Mouse (Mus musculus) stomach, postnatal 0 days (tissue): ENCODE measurements at regions not wholly inside any gene's neighbourhood (a gene's known extent, or its start where the extent isn't known, plus 50 kb on each side); places are given as distances from the start of the nearest gene placed in this dataset.
A peak's percentile ranks its signal among the peaks of the same experiment; 100 is the strongest.

Experiments used
- ATAC-seq: fragments of 200-750 bp; cut with Nextera tagmentation; 2 replicates; pipeline ENCODE4 v1.8.0; 2017; ENCODE audit not compliant: low FRiP score, low TSS enrichment
- DNase-seq: peaks from one replicate; pipeline ENCODE4 v3.0.0-alpha.2; 2016; ENCODE audit warnings: low spot score
- H3K27ac ChIP-seq: fragments of 300-500 bp; sonication (generic); replicated peaks from 2 replicates; pipeline ENCODE4 v1.5.1; 2014; ENCODE audit warnings: mild to moderate bottlenecking, control low read depth
- H3K27me3 ChIP-seq: fragments of 300-500 bp; sonication (generic); 2 replicates; pipeline ENCODE4 v1.6.1; 2014; ENCODE audit warnings: low read length; ENCODE audit not compliant: control insufficient read depth, insufficient read depth
- H3K36me3 ChIP-seq: fragments of 300-500 bp; sonication (generic); 2 replicates; pipeline ENCODE4 v1.6.1; 2014; ENCODE audit warnings: low read length, mixed read lengths; ENCODE audit not compliant: control insufficient read depth, insufficient read depth
- H3K4me1 ChIP-seq: fragments of 300-500 bp; sonication (generic); replicated peaks from 2 replicates; pipeline ENCODE4 v1.6.1; 2014; ENCODE audit warnings: antibody characterized with exemption; ENCODE audit not compliant: control insufficient read depth, insufficient read depth
- H3K4me2 ChIP-seq: fragments of 300-500 bp; sonication (generic); replicated peaks from 2 replicates; pipeline ENCODE4 v1.6.1; 2014; ENCODE audit warnings: low read depth, mild to moderate bottlenecking, control low read depth, moderate library complexity
- H3K4me3 ChIP-seq: fragments of 300-500 bp; sonication (generic); 2 replicates; pipeline ENCODE4 v1.5.1; 2014; ENCODE audit warnings: low read depth, low read length, control low read depth
- H3K9ac ChIP-seq: fragments of 300-500 bp; sonication (generic); 2 replicates; pipeline ENCODE4 v1.6.1; 2014; ENCODE audit warnings: mild to moderate bottlenecking, low read length, control low read depth, mixed read lengths
- H3K9me3 ChIP-seq: fragments of 300-500 bp; sonication (generic); 2 replicates; pipeline ENCODE4 v1.6.1; 2016; ENCODE audit warnings: low read length; ENCODE audit not compliant: control insufficient read depth
- CTCF ChIP-seq: IDR thresholded peaks from 2 replicates; pipeline ENCODE4 v1.5.1; 2016; ENCODE audit warnings: antibody characterized with exemption, low read depth, mild to moderate bottlenecking, moderate library complexity
- EP300 ChIP-seq: optimal IDR thresholded peaks from 2 replicates; pipeline ENCODE3; 2016; ENCODE audit warnings: antibody characterized with exemption
- WGBS: fragments of 180-500 bp; shearing (Covaris S2); extraction: QIAGEN DNeasy Blood & Tissue Kit; methylation state at CpG from one replicate; pipeline ENCODE4 v1.1.7; 2014; 5-methylcytosine and 5-hydroxymethylcytosine counted together

GRCm38 (mm10) chr3:58227322-58227627 is 187.2 kb upstream of the Tsc22d2 start:
- no peaks in the 10 kb centered on the region for H3K9me3 ChIP-seq
- ATAC-seq = no peak
- no peaks in the 10 kb centered on the region for H3K4me1 ChIP-seq
- H3K27me3 ChIP-seq = no peaks in the 10 kb centered on the region
- H3K27ac ChIP-seq = no peak overlapping the region
- no peak overlapping the region for H3K4me3 ChIP-seq
- H3K4me2 ChIP-seq = no peak overlapping the region
- no peak for TF ChIP-seq CTCF
- no peak for TF ChIP-seq EP300
- no peak overlapping the region for H3K9ac ChIP-seq
- no peaks in the 10 kb centered on the region for H3K36me3 ChIP-seq
- no peak for DNase-seq
- WGBS = 87% methylated on average over 5 of the region's 5 CpGs

GRCm38 (mm10) chr3:58228189-58228588 is 186.3 kb upstream of the Tsc22d2 start:
- Histone ChIP-seq H3K36me3 (no peaks in the 10 kb centered on the region), H3K4me1 (no peaks in the 10 kb centered on the region), H3K4me2 (no peak overlapping the region), H3K4me3 (no peak overlapping the region), H3K27ac (no peak overlapping the region), H3K9me3 (no peaks in the 10 kb centered on the region), H3K27me3 (no peaks in the 10 kb centered on the region), H3K9ac (no peak overlapping the region)
- ATAC-seq (no peak), DNase-seq (no peak)
- 34% methylated on average over 3 of the region's 3 CpGs for WGBS
- TF ChIP-seq EP300 = no peak
- no peak for TF ChIP-seq CTCF

- DNase-seq (no peak), ATAC-seq (no peak)
- no peaks in the 10 kb centered on the region for H3K27me3 ChIP-seq
- no peak overlapping the region for H3K4me3 ChIP-seq
- H3K4me1 ChIP-seq = no peaks in the 10 kb centered on the region
- no peak overlapping the region for H3K4me2 ChIP-seq
- H3K27ac ChIP-seq = no peak overlapping the region
- no peaks in the 10 kb centered on the region for H3K36me3 ChIP-seq
- TF ChIP-seq EP300 = no peak
- TF ChIP-seq CTCF = no peak
- H3K9me3 ChIP-seq = no peaks in the 10 kb centered on the region
- WGBS = 71% methylated on average over 2 of the region's 2 CpGs
- H3K9ac ChIP-seq = no peak overlapping the region
Measured at GRCm38 (mm10) chr3:58231746-58232145, 182.8 kb upstream of the Tsc22d2 start.

GRCm38 (mm10) chr3:58233296-58233695 is 181.2 kb upstream of the Tsc22d2 start:
- Histone ChIP-seq H3K9me3 (no peaks in the 10 kb centered on the region), H3K4me2 (no peak overlapping the region), H3K36me3 (no peaks in the 10 kb centered on the region), H3K4me3 (no peak overlapping the region), H3K9ac (no peak overlapping the region), H3K4me1 (no peaks in the 10 kb centered on the region), H3K27me3 (no peaks in the 10 kb centered on the region), H3K27ac (no peak overlapping the region)
- ATAC-seq = no peak
- WGBS = 64% methylated on average over 2 of the region's 2 CpGs
- DNase-seq = no peak
- TF ChIP-seq EP300 (no peak), CTCF (no peak)

GRCm38 (mm10) chr3:58234846-58235630 is 179.5 kb upstream of the Tsc22d2 start:
- ATAC-seq = peak; percentile 94
- Histone ChIP-seq H3K4me1 (no peaks in the 10 kb centered on the region), H3K9ac (no peak overlapping the region), H3K27ac (no peak overlapping the region), H3K36me3 (no peaks in the 10 kb centered on the region), H3K4me3 (no peak overlapping the region), H3K27me3 (no peaks in the 10 kb centered on the region), H3K9me3 (no peaks in the 10 kb centered on the region), H3K4me2 (no peak overlapping the region)
- DNase-seq = peak; percentile 20
- TF ChIP-seq EP300 (no peak), CTCF (no peak)
- WGBS = 61% methylated on average over 6 of the region's 6 CpGs

GRCm38 (mm10) chr3:58238111-58238510 is 176.4 kb upstream of the Tsc22d2 start:
- Histone ChIP-seq H3K9me3 (no peaks in the 10 kb centered on the region), H3K4me2 (no peak overlapping the region), H3K9ac (no peak overlapping the region), H3K27me3 (no peaks in the 10 kb centered on the region), H3K4me1 (no peaks in the 10 kb centered on the region), H3K27ac (no peak overlapping the region), H3K4me3 (no peak overlapping the region), H3K36me3 (no peaks in the 10 kb centered on the region)
- TF ChIP-seq EP300 (no peak), CTCF (no peak)
- DNase-seq (no peak), ATAC-seq (no peak)
